Mouse (Mus musculus) limb, embryonic 12.5 days (tissue): ENCODE measurements around the gene Dusp18. TPM values are rescaled to one million over a fixed set of nuclear protein-coding genes. Genes with fewer than 3 reads are reported as not detected.

Experiments
- ATAC-seq: fragments of 200-750 bp; cut with Nextera tagmentation; 2 replicates; pipeline ENCODE4 v1.8.0; 2017; ENCODE audit warnings: low read depth, moderate TSS enrichment; ENCODE audit not compliant: insufficient number of reproducible peaks, insufficient read depth, low FRiP score, low TSS enrichment
- H3K27ac ChIP-seq: fragments of 300-500 bp; sonication (generic); 2 replicates; pipeline ENCODE4 v1.5.1; 2016; ENCODE audit warnings: mild to moderate bottlenecking, moderate library complexity
- H3K27me3 ChIP-seq: fragments of 300-500 bp; sonication (generic); 2 replicates; pipeline ENCODE4 v1.6.1; 2016; ENCODE audit warnings: mild to moderate bottlenecking, moderate library complexity
- H3K36me3 ChIP-seq: fragments of 300-500 bp; sonication (generic); 2 replicates; pipeline ENCODE4 v1.6.1; 2016; ENCODE audit warnings: mild to moderate bottlenecking, moderate library complexity
- H3K4me1 ChIP-seq: fragments of 300-500 bp; sonication (generic); replicated peaks from 2 replicates; pipeline ENCODE4 v1.6.1; 2016
- H3K4me2 ChIP-seq: fragments of 300-500 bp; sonication (generic); 2 replicates; pipeline ENCODE4 v1.6.1; 2016; ENCODE audit warnings: mild to moderate bottlenecking, moderate library complexity
- H3K4me3 ChIP-seq: fragments of 300-500 bp; sonication (generic); replicated peaks from 2 replicates; pipeline ENCODE4 v1.5.1; 2016; ENCODE audit warnings: mild to moderate bottlenecking
- H3K9ac ChIP-seq: fragments of 300-500 bp; sonication (generic); replicated peaks from 2 replicates; pipeline ENCODE4 v1.6.1; 2016; ENCODE audit warnings: mild to moderate bottlenecking, moderate library complexity
- H3K9me3 ChIP-seq: fragments of 300-500 bp; sonication (generic); 2 replicates; pipeline ENCODE4 v1.6.1; 2016; ENCODE audit warnings: mild to moderate bottlenecking, moderate library complexity
- WGBS: fragments of 180-500 bp; shearing (Covaris S2); methylation state at CpG from one replicate; pipeline ENCODE4 v1.1.7; 2016; 5-methylcytosine and 5-hydroxymethylcytosine counted together
- polyA plus RNA-seq: library from polyadenylated mRNA; unstranded; fragments of >200 nt; fragmentation: Nextera tagmentation; extraction: Ambion mirVana; gene quantifications from 2 replicates; pipeline ENCODE4 v1.2.1, GENCODE M21; 2016

Gene Dusp18
- polyA plus RNA-seq, 1 experiment from 2014 or later = 11.4 TPM

GRCm38 (mm10) chr11:3912100-3912874 lies 17.2 kb downstream of the Dusp18 start:
- ATAC-seq = no peak
- Histone ChIP-seq H3K27ac (no peak overlapping the region), H3K9me3 (no peaks in the 10 kb centered on the region), H3K4me1 (peaks cover 14% of the 10 kb centered on the region), H3K27me3 (peaks cover 26% of the 10 kb centered on the region), H3K4me2 (peak overlapping the region; percentile 88), H3K4me3 (peak overlapping the region; percentile 60), H3K9ac (peak overlapping the region; percentile 60; the same call in 1 of the 2 replicates), H3K36me3 (peaks cover under 1% of the 10 kb centered on the region; the same call in 1 of the 2 replicates)
- 26% methylated on average over 19 of the region's 19 CpGs for WGBS

GRCm38 (mm10) chr11:3912875-3913271 lies 17.8 kb downstream of the Dusp18 start:
- H3K27me3 ChIP-seq = peaks cover 26% of the 10 kb centered on the region
- peaks cover 3% of the 10 kb centered on the region; the same call in 1 of the 2 replicates for H3K36me3 ChIP-seq
- 3% methylated on average over 16 of the region's 16 CpGs for WGBS
- no peaks in the 10 kb centered on the region for H3K9me3 ChIP-seq
- 0 out of 2 replicates have a peak, but pooled peaks have one; percentile 3 for ATAC-seq
- peak overlapping the region; percentile 88 for H3K4me2 ChIP-seq
- H3K4me3 ChIP-seq = peak overlapping the region; percentile 60
- H3K4me1 ChIP-seq = peaks cover 14% of the 10 kb centered on the region
- no peak overlapping the region for H3K27ac ChIP-seq
- H3K9ac ChIP-seq = peak overlapping the region; percentile 60

- ATAC-seq = peak; percentile 77
- peaks cover 14% of the 10 kb centered on the region for H3K4me1 ChIP-seq
- no peaks in the 10 kb centered on the region for H3K9me3 ChIP-seq
- peaks cover 26% of the 10 kb centered on the region for H3K27me3 ChIP-seq
- peaks cover 3% of the 10 kb centered on the region; the same call in 1 of the 2 replicates for H3K36me3 ChIP-seq
- H3K4me3 ChIP-seq = peak overlapping the region; percentile 60
- peak overlapping the region; percentile 60 for H3K9ac ChIP-seq
- under 1% methylated on average over 60 of the region's 65 CpGs for WGBS
- H3K4me2 ChIP-seq = peak overlapping the region; percentile 88
- no peak overlapping the region for H3K27ac ChIP-seq
Measured at GRCm38 (mm10) chr11:3913316-3914108, 18.5 kb downstream of the Dusp18 start.

- peaks cover 3% of the 10 kb centered on the region; the same call in 1 of the 2 replicates for H3K36me3 ChIP-seq
- peak within 1 kb of the TSS; percentile 88 for H3K4me2 ChIP-seq
- H3K27me3 ChIP-seq = peaks cover 26% of the 10 kb centered on the region
- peaks cover 14% of the 10 kb centered on the region for H3K4me1 ChIP-seq
- peak within 1 kb of the TSS; percentile 60 for H3K4me3 ChIP-seq
- H3K27ac ChIP-seq = no peak within 1 kb of the TSS
- no peaks in the 10 kb centered on the region for H3K9me3 ChIP-seq
- peak; percentile 29 for ATAC-seq
- 1% methylated on average over 28 of the region's 28 CpGs for WGBS
- peak within 1 kb of the TSS; percentile 60 for H3K9ac ChIP-seq
Measured at GRCm38 (mm10) chr11:3914109-3914840, 19.2 kb downstream of the Dusp18 start, which contains the start of gene Slc35e4. Gene Slc35e4 (minus strand): TSS chr11:3914664.

GRCm38 (mm10) chr11:3918738-3919137 lies 23.7 kb downstream of the Dusp18 start:
- Histone ChIP-seq H3K9ac (no peak overlapping the region), H3K4me2 (no peak overlapping the region), H3K4me3 (no peak overlapping the region), H3K27ac (no peak overlapping the region), H3K9me3 (no peaks in the 10 kb centered on the region), H3K27me3 (no peaks in the 10 kb centered on the region; the same call in 1 of the 2 replicates), H3K4me1 (no peaks in the 10 kb centered on the region), H3K36me3 (peaks cover 20% of the 10 kb centered on the region)
- no peak for ATAC-seq
- WGBS = 61% methylated on average over 1 of the region's 1 CpGs

GRCm38 (mm10) chr11:3920476-3920875 lies 25.4 kb downstream of the Dusp18 start:
- H3K4me2 ChIP-seq = no peak overlapping the region
- no peak overlapping the region for H3K4me3 ChIP-seq
- no peaks in the 10 kb centered on the region; the same call in 1 of the 2 replicates for H3K27me3 ChIP-seq
- H3K27ac ChIP-seq = no peak overlapping the region
- no peaks in the 10 kb centered on the region for H3K4me1 ChIP-seq
- H3K36me3 ChIP-seq = peaks cover 36% of the 10 kb centered on the region
- no peak overlapping the region for H3K9ac ChIP-seq
- 84% methylated on average over 7 of the region's 7 CpGs for WGBS
- ATAC-seq = no peak
- H3K9me3 ChIP-seq = no peaks in the 10 kb centered on the region

- no peak overlapping the region for H3K4me2 ChIP-seq
- no peaks in the 10 kb centered on the region for H3K9me3 ChIP-seq
- H3K9ac ChIP-seq = no peak overlapping the region
- 29% methylated on average over 8 of the region's 8 CpGs for WGBS
- no peak overlapping the region for H3K27ac ChIP-seq
- peaks cover 45% of the 10 kb centered on the region for H3K36me3 ChIP-seq
- no peaks in the 10 kb centered on the region for H3K27me3 ChIP-seq
- H3K4me3 ChIP-seq = no peak overlapping the region
- no peak for ATAC-seq
- no peaks in the 10 kb centered on the region for H3K4me1 ChIP-seq
Measured at GRCm38 (mm10) chr11:3921281-3921850, 26.3 kb downstream of the Dusp18 start.

GRCm38 (mm10) chr11:3922115-3922514 lies 27.1 kb downstream of the Dusp18 start:
- no peak overlapping the region for H3K27ac ChIP-seq
- peaks cover 50% of the 10 kb centered on the region for H3K36me3 ChIP-seq
- H3K9ac ChIP-seq = no peak overlapping the region
- no peak overlapping the region for H3K4me2 ChIP-seq
- no peak overlapping the region for H3K4me3 ChIP-seq
- WGBS = 92% methylated on average over 9 of the region's 9 CpGs
- H3K9me3 ChIP-seq = no peaks in the 10 kb centered on the region
- H3K27me3 ChIP-seq = no peaks in the 10 kb centered on the region
- ATAC-seq = no peak
- H3K4me1 ChIP-seq = no peaks in the 10 kb centered on the region

- H3K4me3 ChIP-seq = no peak overlapping the region
- H3K4me1 ChIP-seq = no peaks in the 10 kb centered on the region
- no peaks in the 10 kb centered on the region for H3K9me3 ChIP-seq
- no peak overlapping the region for H3K9ac ChIP-seq
- H3K4me2 ChIP-seq = no peak overlapping the region
- H3K27ac ChIP-seq = no peak overlapping the region
- 95% methylated on average over 6 of the region's 6 CpGs for WGBS
- H3K27me3 ChIP-seq = no peaks in the 10 kb centered on the region
- ATAC-seq = no peak
- peaks cover 51% of the 10 kb centered on the region for H3K36me3 ChIP-seq
Measured at GRCm38 (mm10) chr11:3922731-3923130, 27.7 kb downstream of the Dusp18 start.

- Histone ChIP-seq H3K4me2 (no peak overlapping the region), H3K27me3 (no peaks in the 10 kb centered on the region), H3K9ac (no peak overlapping the region), H3K4me3 (no peak overlapping the region), H3K9me3 (no peaks in the 10 kb centered on the region), H3K4me1 (peaks cover 1% of the 10 kb centered on the region; the same call in 1 of the 2 replicates), H3K27ac (no peak overlapping the region), H3K36me3 (peaks cover 51% of the 10 kb centered on the region)
- 93% methylated on average over 10 of the region's 10 CpGs for WGBS
- ATAC-seq = no peak
Measured at GRCm38 (mm10) chr11:3925916-3926315, 30.9 kb downstream of the Dusp18 start.
